Mouse (Mus musculus): ENCODE results near the gene Pimreg.

Gene Pimreg

DNA sequence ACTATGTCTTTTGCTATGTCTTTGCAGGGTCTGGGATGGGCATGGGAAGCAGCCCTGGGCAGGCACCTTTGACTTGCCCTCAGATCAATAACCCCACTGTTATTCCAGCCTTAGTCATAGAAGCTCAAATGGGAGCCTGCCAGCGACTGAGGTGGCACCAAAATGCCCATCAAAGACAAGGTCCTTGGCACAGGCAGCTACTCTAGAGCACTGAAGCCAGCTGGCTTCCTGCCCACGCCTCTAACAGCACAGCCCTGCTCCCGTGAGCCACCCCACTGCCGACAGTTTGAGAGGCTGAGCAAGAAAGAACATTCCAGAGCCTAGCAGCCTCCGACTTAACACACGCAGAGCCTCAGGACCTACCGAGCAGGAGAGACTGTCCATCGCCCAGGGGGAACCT, 23.3 kb downstream of the Pimreg start:
- DNase-seq (ENCODE audit: low spot score in 2 of 2), result peak; percentile 44 to 60

DNA sequence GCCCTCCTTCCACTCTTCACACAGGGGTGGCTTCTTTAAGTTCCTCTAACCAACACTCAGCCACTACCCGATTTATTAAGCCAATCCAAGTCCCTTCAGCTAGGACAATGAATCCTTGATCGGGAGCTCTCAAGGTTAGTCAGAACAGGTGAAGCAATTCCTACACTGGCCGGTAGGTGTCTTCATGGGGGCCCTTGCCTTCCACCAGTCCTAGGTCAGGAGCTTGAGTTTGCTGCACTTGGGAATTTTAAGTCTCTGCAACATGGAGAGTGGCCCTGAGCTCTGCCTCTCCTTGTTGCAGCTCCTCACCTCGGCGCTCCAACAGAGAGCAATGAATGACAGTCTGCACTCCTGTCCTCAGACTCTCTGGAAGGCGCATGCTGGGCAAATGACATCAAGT, 24.5 kb downstream of the Pimreg start:
- DNase-seq (ENCODE audit: low spot score in 2 of 2), result no peak

DNA sequence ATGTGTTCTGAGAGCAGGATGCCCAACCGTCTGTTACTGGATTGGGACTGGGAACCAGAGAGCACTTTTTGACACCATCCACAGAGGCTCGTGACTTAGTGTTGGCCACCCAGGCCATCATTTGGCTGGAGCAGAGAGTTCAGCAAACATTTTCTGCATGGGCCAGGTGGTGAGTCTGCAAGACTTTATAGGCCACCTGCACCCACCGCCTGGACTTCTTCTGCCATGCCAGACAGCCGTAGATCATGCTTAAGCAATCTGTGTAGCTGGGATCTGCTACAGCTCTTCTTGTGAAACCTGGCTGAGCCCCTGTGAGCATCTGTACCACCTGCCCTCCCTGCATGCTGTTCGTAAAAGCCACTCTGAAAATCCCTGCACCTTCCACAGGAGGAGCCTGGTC, 25.5 kb downstream of the Pimreg start:
- no peak for DNase-seq (ENCODE audit: low spot score in 2 of 2)

DNA sequence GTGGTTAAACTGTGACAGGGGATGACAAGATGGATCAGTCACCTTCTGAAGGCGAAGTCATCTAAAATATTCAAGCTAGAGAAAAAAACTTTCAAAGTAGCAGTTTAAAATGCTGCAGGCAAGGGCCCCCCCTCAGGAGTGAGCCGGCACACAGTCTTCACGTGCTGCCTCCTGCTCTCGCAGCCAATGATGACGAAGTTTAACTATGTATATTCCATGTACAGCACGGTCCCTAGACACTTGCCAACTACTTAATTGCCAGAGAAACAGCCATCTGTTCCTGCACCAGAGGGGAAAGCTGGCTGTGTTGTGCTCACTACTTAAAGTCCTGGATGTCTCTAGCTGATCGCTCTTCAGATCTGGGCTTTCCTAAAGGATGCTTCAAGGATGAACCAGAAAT, 26.2 kb downstream of the Pimreg start:
- no peak for DNase-seq (ENCODE audit: low spot score in 2 of 2)

DNA sequence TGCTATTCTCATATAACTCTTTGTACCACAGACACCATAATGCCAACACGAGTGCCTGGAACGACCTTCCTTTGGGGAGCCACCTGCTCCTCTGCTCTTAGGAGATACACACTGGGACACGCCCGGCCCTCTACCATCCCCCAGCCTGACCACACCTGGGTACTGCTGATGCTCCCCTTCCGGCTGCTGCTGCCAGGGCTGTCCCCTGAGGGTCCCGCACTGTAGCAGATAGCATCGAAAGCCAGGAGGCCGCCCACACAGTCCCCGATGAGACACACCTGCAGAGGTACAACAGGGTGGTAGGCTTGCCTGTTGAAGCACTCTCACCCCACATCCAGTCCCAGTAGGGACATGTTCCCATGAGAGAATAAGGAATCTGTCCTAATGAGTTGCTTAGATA, 28.9 kb downstream of the Pimreg start:
- no peak for DNase-seq (ENCODE audit: low spot score in 2 of 2)

DNA sequence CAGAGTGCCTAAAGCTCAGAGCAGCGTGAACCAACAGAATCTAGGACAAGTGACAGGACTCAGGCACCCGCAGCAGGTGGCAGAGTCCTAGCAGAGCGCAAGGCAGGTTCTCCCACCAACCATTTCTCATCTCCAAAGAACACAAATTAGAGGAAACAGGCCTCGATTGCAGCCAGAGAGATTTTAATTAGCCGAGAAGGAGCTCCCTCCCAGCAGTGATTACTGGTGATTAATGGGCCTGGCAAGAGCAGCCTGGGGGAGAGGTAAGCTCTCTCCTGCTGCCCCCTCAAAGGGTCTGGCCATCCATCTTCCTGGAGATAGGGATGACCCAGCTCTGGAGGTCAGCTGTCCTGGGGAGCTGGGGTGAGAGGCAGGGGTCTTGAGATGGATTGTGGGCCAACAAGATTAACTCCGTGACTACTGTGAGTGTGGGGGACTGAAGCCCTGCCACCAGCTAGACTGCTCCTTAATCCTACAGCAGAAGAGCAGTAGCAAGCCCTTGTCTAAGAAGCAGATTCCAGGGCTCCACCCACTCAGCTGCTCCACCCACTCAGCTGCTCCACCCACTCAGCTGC, 30.6 kb downstream of the Pimreg start:
- no peak for DNase-seq (ENCODE audit: low spot score in 2 of 2)

DNA sequence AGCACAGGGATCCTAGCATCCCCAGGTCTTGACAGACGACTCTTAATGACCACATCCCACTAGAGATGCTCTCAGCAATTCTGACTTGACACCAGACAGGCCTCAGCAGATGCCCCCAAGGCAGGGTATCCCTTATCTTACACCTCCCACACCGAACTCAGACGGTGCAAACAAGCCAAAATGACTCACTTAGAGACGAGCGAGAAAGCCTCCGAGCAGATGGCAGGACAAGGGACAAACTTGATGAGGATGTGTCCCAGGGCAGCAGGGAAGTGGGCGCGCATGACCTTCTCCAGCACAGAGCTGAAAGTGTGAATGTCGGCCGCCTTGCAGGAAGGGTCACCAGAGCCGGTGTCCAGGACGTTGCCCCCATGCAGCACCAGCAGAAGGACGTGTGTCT, 32.4 kb downstream of the Pimreg start:
- DNase-seq (ENCODE audit: low spot score in 2 of 2), result no peak

DNA sequence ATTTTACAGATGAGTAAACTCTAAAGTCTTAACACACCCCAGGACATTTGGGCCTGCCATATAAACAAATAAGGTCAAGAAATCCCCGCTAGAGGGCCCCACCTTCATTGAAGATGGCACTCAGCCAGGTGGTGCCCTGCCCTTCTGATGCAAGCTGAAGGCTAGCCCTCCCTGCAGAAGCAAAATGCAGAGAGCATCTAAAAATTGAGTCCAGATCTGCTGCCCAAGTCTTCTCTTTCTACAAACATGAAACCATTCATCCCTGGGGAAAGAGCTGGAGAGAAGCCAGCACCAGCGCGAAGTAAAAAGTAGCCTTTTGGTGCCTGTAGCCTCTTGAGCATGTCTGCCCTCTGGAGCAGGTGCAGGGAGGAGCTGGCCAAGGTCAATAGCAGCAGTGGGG, 36.2 kb downstream of the Pimreg start:
- DNase-seq (ENCODE audit: low spot score in 2 of 2), result no peak

DNA sequence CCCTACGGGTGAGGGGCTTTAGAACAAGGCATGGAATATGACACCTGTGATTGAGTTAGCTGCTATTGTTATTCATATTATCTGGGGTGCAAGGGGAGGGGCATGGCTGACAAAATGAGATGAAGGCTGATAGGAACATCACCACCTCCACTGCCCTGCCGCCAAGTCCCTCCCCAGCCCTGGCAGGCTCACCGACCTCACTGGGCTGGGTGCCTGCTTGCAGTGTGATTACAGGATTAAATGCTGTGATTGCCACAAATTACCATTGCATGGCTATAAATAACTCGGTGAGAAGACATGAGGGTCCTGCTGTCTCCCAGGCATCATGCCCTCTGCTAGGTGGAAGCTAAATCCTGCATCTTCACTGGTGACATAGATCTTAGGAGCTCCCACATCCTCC, 36.8 kb downstream of the Pimreg start:
- no peak for DNase-seq (ENCODE audit: low spot score in 2 of 2)

DNA sequence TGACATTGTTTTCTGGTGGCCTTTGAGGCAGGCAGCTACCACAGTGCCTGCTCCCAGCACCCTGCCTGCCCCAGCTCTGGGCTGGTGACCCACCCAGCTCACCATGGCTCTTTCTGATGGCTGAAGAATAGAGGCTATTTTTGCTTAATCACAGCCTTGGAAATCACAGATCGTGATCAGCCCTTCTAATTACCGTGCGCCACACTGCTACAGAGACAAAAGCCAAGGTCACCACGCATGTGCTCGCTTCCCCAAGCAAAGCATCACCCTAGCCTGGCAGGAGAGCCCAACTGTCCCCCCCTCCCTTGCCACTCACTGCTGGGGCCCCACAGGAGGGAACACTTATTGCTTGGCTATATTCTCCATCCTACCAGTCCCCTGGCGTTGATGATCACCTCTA, 38.6 kb downstream of the Pimreg start:
- DNase-seq (ENCODE audit: low spot score in 2 of 2), result no peak

DNA sequence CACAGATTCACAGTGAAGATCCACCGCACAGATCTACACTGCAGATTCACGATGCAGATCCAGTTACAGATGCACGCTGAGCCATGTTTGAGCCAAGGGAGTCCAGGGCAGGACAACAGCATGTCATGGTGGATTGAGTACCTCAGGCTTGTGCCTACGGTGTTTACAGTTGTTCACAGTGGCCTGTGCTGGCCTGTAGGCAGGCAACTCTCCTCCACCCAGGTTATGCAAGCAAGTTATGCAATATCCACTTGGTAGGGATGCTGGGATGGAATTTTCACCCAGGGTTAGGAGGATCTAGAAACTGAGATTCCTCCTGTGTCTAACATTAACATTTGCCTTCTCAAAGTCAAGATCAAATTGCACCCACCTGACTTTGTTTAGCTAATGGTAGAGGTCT, 40.8 kb downstream of the Pimreg start:
- no peak for DNase-seq (ENCODE audit: low spot score in 2 of 2)

DNA sequence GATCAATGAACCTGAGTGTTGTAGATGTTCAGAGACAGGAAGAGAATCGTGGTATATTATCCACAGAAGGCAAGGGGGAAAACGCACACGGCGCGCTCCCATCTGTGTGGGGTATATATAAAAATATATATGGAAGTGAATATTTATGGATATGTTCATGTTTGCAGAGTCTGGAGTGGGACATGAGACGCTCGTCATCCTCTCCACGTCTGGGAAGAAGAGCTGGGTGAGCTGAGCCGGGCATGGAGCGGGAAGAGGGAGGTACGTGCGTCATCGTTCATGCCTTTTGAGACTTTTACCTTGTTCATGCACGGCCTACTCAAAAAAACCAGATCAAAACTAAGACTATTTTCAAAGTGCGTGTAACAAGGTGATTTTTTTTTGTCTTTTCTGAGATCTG, 42.5 kb downstream of the Pimreg start:
- DNase-seq (ENCODE audit: low spot score in 2 of 2), result no peak

DNA sequence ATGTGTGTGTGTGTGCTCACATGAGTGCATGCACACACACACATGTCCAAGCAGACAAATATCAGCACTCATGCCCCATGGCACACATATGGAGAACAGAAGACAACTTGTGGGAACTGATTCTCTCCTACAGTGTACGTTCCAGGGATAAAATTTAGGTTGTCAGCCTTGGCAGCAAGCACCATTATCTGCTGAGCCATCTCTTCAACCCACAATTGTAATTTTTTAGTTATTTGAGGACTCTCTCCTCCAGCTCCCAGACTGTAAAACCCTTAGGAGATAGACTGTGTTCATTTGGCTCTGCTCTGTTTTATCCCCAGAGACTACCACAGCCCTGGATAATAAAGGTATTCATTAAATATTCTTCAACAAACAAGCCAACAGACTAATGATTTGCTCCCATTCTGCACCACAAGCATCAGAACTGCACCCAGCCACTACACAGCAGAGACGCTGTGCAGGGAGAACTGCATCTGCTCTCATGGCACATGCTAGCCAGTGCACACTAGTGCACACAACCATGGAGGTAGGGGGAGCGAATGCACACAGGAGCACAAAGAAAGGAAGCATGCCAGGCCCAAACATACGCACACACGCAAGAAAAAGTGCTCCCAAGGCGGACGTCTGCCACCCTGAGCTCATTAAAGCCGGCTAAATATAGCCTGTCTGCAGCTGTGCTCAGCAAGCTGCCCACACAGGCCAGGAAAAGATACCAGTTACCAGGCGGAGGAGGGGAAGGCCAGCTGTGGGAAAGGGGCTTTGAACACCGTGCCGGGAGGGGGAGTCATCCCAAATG, 44.6 kb downstream of the Pimreg start:
- peak in 1 of 2 experiments; percentile 23 for DNase-seq (ENCODE audit: low spot score in 2 of 2)

DNA sequence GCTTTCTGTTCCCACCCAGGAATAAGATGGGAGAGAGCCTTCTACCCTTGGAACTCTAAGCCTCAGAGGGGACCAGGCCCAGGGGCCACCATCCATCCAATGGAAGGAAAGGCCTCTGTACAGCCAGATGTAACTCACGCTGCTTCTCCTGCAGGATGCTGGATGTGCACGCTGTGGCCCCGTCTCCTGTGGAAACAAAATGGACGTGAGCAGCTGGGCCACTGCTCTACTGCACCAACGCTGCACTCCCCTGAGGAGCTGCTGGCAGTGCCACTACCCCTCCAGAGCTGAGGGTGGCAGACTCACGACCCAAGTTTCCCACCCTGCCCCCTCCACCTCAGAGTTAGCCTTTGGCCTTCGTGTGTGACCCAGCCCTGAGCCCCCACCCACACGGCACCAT, 50.6 kb downstream of the Pimreg start:
- DNase-seq (ENCODE audit: low spot score in 2 of 2), result no peak

DNA sequence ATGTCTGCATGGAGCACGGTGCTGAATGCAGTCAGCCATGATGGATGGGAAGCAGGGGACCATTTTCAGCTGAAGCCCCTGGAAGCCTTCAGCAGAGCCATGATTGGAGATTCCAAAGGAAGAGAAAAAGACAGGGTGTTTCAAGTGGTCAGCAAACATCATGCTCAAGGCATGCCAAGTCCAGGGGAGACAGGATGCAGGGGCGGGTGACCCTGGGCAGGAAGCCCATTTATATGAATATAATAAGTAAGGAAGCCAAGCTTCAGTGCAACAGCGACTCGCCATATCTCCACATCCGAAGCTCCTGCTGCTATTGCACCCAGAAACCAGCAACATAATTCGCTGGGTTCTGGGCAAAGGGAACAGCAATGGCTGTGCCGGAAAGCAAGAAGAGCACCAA, 52.6 kb downstream of the Pimreg start:
- peak; percentile 31 to 44 for DNase-seq (ENCODE audit: low spot score in 2 of 2)

DNA sequence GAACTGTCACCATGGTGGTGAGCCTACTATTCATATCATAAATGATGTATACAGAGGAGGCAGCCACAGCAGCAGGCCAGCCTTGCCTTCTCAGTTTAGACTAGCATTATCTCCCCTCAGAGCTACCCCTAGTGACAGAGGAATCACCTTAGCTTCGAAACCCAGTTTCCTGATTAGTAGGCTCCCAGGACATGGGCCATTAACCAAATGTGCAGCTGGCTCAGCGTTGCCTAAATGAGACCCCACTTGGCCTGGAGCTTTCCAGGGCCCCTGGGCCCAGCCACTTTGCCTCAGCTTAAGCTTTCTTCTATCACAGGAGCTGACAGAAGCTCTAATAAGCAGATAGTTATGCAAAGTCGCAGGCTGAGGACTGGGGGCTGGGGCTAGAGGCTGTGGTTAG, 54.2 kb downstream of the Pimreg start:
- DNase-seq (ENCODE audit: low spot score in 2 of 2), result no peak

Data from heart, adult 9 months (tissue).